Mouse (Mus musculus) embryonic facial prominence, embryonic 11.5 days (tissue): ENCODE results near the gene Pdia3. TPM values are rescaled to one million over a fixed set of nuclear protein-coding genes. Genes with fewer than 3 reads are reported as not detected.
"Not testable (repeated sequence)": the region's sequence is repeated elsewhere in the genome, so short reads cannot be mapped to it uniquely, and the experiment has no call there.

ENCODE experiments used
- ATAC-seq: fragments of 200-750 bp; cut with Nextera tagmentation; replicated peaks from 2 replicates; pipeline ENCODE4 v1.8.0; 2017; ENCODE audit warnings: low read depth; ENCODE audit not compliant: insufficient number of reproducible peaks, low FRiP score, low TSS enrichment
- DNase-seq: peaks from one replicate; pipeline ENCODE4 v3.0.0-alpha.2; 2015; ENCODE audit warnings: low spot score
- H3K27ac ChIP-seq: fragments of 300-500 bp; sonication (generic); replicated peaks from 2 replicates; pipeline ENCODE4 v1.5.1; 2014; ENCODE audit warnings: mild to moderate bottlenecking, low read depth, low read length, control low read depth
- H3K27me3 ChIP-seq: fragments of 300-500 bp; sonication (generic); 2 replicates; pipeline ENCODE4 v1.6.1; 2014; ENCODE audit warnings: mild to moderate bottlenecking, low read length, moderate library complexity, mixed read lengths; ENCODE audit not compliant: control insufficient read depth, insufficient read depth
- H3K36me3 ChIP-seq: fragments of 300-500 bp; sonication (generic); replicated peaks from 2 replicates; pipeline ENCODE4 v1.6.1; 2014; ENCODE audit warnings: low read depth, mild to moderate bottlenecking, low read length, moderate library complexity, mixed read lengths; ENCODE audit not compliant: control insufficient read depth, insufficient read depth
- H3K4me1 ChIP-seq: fragments of 300-500 bp; sonication (generic); 2 replicates; pipeline ENCODE4 v1.6.1; 2014; ENCODE audit warnings: low read length, mixed read lengths; ENCODE audit not compliant: control insufficient read depth, insufficient read depth
- H3K4me2 ChIP-seq: fragments of 300-500 bp; sonication (generic); 2 replicates; pipeline ENCODE4 v1.6.1; 2014; ENCODE audit warnings: low read depth, mild to moderate bottlenecking, control low read depth, low read length, moderate library complexity
- H3K4me3 ChIP-seq: fragments of 300-500 bp; sonication (generic); 2 replicates; pipeline ENCODE4 v1.5.1; 2014; ENCODE audit warnings: low read depth, low read length, control low read depth
- H3K9ac ChIP-seq: fragments of 300-500 bp; sonication (generic); replicated peaks from 2 replicates; pipeline ENCODE4 v1.6.1; 2014; ENCODE audit warnings: mild to moderate bottlenecking, control low read depth, low read length
- H3K9me3 ChIP-seq: fragments of 300-500 bp; sonication (generic); replicated peaks from 2 replicates; pipeline ENCODE4 v1.6.1; 2016; ENCODE audit warnings: mild to moderate bottlenecking, low read length, inconsistent platforms, mixed read lengths; ENCODE audit not compliant: control insufficient read depth
- whole genome bisulfite sequencing: fragments of 180-500 bp; shearing (Covaris S2); extraction: QIAGEN DNeasy Blood & Tissue Kit; methylation state at CpG from one replicate; pipeline ENCODE4 v1.1.7; 2014; 5-methylcytosine and 5-hydroxymethylcytosine counted together
- polyA plus RNA-seq: library from polyadenylated mRNA; unstranded; fragments of >200 nt; fragmentation: Nextera tagmentation; extraction: Ambion mirVana; gene quantifications from 2 replicates; pipeline ENCODE4 v1.2.1, GENCODE M21; 2014

Pdia3 gene
- polyA plus RNA-seq, 1 experiment from 2014 or later: 609 TPM

DNA sequence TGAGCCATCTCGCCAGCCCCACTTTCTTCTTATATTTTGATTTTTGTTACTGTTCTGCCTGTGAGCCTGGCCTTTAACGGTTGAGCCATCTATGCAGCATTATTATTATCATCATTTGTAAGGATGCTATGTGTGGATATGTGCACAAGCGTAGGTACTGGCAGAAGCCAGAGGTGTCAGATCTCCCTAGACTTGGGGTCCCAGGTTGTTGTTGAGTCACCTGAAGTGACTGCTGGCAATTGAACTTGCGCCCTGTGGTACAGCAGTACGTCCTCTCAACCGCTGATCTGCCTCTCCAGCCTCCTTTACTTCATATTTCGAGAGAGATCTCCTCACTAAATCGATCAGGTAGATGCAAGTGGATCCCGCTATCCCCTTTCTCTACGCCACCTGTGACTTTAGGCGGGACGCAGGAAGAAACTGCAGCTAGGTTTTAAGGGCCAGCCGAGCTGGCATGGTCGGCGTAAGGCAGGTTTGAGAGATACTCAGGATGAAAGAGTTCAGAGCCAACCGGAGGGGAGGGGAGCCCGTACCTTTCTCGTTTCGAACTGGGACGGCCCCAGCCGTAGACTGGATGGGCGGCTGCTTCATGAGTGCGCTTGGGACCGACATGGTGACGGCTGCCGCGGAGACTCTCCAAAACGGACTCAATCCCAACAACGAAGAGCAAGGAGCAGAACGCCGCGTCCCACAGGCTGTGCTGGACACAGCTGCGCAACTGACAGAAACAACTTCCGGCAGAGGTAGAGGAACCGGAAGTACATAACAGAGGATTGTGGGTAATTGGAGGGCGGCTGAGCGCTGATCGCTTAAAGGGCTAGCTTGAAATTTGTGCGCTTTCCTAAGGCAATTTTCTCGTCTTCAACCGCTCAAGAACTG is 60.0 kb downstream of the Pdia3 start, which contains the start of gene Mfap1b:
TSS of gene Mfap1b (minus strand) at position 767 of the 879 bp plus-strand sequence.
- not testable (repeated sequence) for H3K9me3 ChIP-seq, H3K4me1 ChIP-seq, H3K27me3 ChIP-seq, H3K27ac ChIP-seq, H3K36me3 ChIP-seq
- H3K9ac ChIP-seq: peak within 1 kb of the TSS; percentile 62
- H3K4me2 ChIP-seq: peak within 1 kb of the TSS; percentile 54
- WGBS: 6% methylated on average over 39 of the region's 41 CpGs
- DNase-seq: peak; percentile 94
- peak within 1 kb of the TSS; percentile 67 for H3K4me3 ChIP-seq
- ATAC-seq: peak; percentile 83

DNA sequence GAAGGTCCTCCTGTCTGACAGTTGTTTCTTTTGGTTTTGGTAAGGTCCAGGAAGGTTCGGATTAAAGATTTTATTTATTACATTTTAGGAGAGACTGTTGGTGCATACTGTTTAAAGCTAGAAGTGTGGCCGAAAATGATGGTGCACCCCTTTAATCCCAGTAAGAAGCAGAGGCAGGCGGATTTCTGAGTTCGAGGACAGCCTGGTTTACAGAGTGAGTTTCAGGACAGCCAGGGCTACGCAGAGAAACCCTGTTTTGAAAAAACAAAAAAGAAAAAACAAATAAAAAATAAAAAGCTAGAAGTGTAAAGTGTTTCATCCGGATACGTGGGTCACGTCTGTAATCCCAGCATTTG is 60.6 kb downstream of the Pdia3 start:
- no peak for DNase-seq
- peak overlapping the region; percentile 62; the same call in 1 of the 2 replicates for H3K9ac ChIP-seq
- no peaks in the 10 kb centered on the region for H3K4me1 ChIP-seq
- H3K27ac ChIP-seq: no peak overlapping the region
- H3K36me3 ChIP-seq: no peaks in the 10 kb centered on the region; the same call in 1 of the 2 replicates
- H3K27me3 ChIP-seq: no peaks in the 10 kb centered on the region
- peak overlapping the region; percentile 67 for H3K4me3 ChIP-seq
- peak overlapping the region; percentile 2; the same call in 1 of the 2 replicates for H3K4me2 ChIP-seq
- ATAC-seq: no peak
- WGBS: 34% methylated on average over 8 of the region's 8 CpGs
- H3K9me3 ChIP-seq: no peaks in the 10 kb centered on the region

DNA sequence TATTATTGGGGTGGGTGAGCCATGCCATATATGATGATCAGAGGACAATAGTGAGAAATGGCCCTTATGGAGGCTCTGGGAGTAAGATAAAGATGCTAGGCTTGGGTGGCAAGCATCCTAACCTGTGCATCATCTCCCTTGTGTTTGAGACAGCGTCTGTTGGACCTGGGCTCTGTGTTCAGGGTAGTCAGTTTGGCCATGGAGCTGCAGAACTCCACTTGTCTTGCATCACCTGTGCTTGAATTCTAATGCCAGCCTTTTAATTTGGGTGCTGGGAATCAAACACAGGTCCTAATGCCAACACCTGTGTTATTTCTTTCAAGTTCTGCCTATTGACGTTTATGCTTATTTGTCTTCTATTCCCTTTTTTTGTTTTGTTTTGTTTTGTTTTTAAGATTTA is 61.7 kb downstream of the Pdia3 start:
- not testable (repeated sequence) for H3K4me1 ChIP-seq, ATAC-seq, H3K4me3 ChIP-seq, H3K4me2 ChIP-seq, H3K9ac ChIP-seq, H3K27ac ChIP-seq, H3K9me3 ChIP-seq, H3K27me3 ChIP-seq, DNase-seq, H3K36me3 ChIP-seq
- WGBS: 94% methylated on average over 2 of the region's 2 CpGs

DNA sequence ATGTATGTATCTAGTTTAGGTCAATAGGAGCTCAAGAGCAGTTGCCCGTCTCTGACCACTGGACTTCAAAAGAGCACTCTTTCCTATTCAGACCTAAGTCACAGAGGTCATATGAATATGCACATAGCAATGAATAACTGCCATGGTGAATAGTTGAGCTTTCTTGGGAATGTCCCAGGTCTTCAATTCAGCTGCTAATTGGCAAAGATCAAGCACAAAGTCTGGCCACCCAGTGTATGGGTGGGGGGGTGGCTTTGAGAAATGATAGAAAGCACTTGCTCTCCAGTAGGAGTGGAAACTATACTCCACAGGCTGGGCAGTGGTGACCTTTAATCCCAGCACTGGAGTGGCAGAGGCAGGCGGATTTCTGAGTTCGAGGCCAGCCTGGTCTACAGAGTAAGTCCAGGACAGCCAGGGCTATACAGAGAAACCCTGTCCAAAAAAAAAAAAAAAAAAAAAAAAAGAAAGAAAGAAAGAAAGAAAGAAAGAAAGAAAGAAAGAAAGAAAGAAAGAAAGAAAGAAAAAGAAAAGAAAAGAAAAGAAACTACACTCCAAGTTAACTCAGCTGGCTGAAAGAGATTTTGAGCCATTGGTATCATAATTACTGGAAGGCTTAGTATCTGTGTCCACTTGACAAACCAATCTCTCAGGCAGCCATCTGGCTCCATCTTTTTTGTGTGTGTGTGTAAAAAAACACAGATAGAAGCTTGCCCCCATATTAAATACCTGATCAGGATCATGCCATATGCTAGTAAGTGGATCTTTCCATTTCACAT is 64.1 kb downstream of the Pdia3 start:
- ATAC-seq: no peak
- Histone ChIP-seq H3K9me3 (no peaks in the 10 kb centered on the region), H3K27ac (no peak overlapping the region), H3K4me1 (no peaks in the 10 kb centered on the region), H3K27me3 (no peaks in the 10 kb centered on the region), H3K4me3 (no peak overlapping the region), H3K4me2 (no peak overlapping the region), H3K36me3 (no peaks in the 10 kb centered on the region; the same call in 1 of the 2 replicates), H3K9ac (no peak overlapping the region)
- DNase-seq: no peak
- WGBS: 82% methylated on average over 3 of the region's 3 CpGs

DNA sequence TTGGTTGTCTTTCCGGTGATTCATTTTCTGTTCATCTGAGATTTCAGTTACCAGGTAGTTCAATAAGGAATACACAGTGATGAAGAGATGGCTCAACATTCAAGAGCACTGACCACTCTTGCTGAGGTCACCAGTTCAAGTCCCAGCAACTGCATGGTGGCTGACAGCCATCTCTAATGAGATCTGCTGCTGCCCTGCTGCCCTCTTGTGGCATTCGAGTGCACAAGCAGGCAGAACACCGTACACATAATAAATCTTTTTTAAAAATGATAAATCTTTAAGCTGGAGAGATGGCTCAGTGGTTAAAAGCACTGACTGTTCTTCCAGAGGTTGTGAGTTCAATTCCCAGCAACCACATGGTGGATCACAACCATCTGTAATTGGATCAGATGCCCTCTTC is 66.9 kb downstream of the Pdia3 start:
- DNase-seq: peak; percentile 29
- Histone ChIP-seq H3K36me3 (no peaks in the 10 kb centered on the region; the same call in 1 of the 2 replicates), H3K27ac (no peak overlapping the region), H3K4me3 (no peak overlapping the region), H3K4me1 (no peaks in the 10 kb centered on the region), H3K4me2 (no peak overlapping the region), H3K9ac (no peak overlapping the region), H3K27me3 (no peaks in the 10 kb centered on the region), H3K9me3 (no peaks in the 10 kb centered on the region)
- ATAC-seq: no peak
- 61% methylated on average over 3 of the region's 3 CpGs for WGBS

DNA sequence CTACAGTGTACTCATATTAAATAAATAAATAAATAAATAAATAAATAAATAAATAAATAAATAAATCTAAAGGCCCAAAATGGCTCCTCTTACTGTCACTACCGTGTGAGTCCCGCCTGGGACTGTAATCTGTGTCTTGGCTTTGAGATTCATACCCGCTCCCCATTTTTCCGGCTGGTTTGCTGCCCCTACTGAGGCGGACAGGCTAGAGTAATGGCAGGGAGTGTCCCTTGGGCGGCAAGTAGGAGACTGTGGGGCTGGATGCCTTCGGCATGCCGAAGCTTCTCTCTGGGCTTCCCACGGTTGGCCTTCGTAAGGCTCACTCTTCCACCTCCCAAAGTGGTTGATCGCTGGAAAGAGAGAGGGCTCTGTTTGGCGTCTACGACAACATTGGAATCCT is 67.3 kb downstream of the Pdia3 start:
- H3K9me3 ChIP-seq, H3K4me1 ChIP-seq, ATAC-seq, H3K27me3 ChIP-seq, H3K4me3 ChIP-seq, H3K4me2 ChIP-seq, DNase-seq, H3K9ac ChIP-seq, H3K36me3 ChIP-seq, H3K27ac ChIP-seq: not testable (repeated sequence)
- 87% methylated on average over 13 of the region's 13 CpGs for WGBS

DNA sequence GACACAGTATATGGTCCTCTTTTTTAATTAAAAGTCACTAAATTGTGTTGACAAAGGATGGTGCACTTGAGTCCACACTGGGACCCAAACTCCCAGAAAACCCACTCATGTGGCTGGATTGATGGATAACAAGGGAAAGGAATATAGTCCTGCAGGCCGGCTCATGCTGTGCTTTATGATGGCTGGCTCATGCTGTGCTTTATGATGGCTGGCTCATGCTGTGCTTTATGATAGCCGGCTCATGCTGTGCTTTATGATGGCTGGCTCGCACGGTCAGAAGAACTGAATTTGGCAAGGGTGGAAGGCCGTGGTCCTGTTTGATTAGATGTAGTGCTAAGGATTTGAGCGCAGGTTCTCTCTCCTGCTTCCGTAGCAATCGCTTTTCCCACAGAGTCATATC is 70.0 kb downstream of the Pdia3 start:
- WGBS: 72% methylated on average over 8 of the region's 8 CpGs
- Histone ChIP-seq H3K9me3 (no peaks in the 10 kb centered on the region), H3K27ac (no peak overlapping the region), H3K36me3 (no peaks in the 10 kb centered on the region), H3K27me3 (no peaks in the 10 kb centered on the region), H3K4me2 (no peak overlapping the region), H3K4me1 (no peaks in the 10 kb centered on the region), H3K4me3 (no peak overlapping the region), H3K9ac (no peak overlapping the region)
- no peak for DNase-seq
- no peak for ATAC-seq

DNA sequence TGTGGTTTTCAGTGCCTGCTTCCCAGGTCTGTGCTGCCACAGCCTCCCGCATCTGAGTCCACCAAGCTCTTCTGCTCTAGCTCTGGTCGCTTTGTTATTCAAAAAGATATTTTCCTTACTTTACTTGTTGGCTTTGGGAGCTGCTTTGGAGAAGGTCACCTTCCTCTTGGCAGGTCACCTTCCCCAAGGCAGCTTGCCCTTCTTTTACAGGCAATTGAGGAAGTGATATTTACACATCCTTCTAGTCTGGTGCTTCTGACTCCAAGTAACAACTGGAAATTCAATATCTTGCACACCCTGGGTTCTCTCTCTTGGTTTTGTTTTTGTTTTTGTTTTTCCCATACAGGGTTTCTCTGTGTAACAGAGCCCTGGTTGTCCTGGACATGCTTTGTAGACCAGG is 70.8 kb downstream of the Pdia3 start:
- not testable (repeated sequence) for ATAC-seq, H3K9ac ChIP-seq, H3K4me2 ChIP-seq, H3K27ac ChIP-seq, H3K4me3 ChIP-seq, H3K4me1 ChIP-seq, H3K27me3 ChIP-seq, DNase-seq, H3K36me3 ChIP-seq, H3K9me3 ChIP-seq
- 100% methylated on average over 1 of the region's 2 CpGs for WGBS
